Mouse (Mus musculus): ENCODE results near the gene Slc38a11.

GRCm38 (mm10) chr2:65320975-65321374 is 42.9 kb downstream of the Slc38a11 start:
- TF ChIP-seq EP300 (IDR thresholded peaks at IDR 0.05; ENCODE audit: insufficient read depth, low read depth, low read length) = no peak
- no peak for TF ChIP-seq POLR2A (IDR thresholded peaks at IDR 0.05; ENCODE audit: insufficient read depth, low read depth, low read length)
